Mouse (Mus musculus): ENCODE measurements at regions not wholly inside any gene's neighbourhood (a gene's known extent, or its start where the extent isn't known, plus 50 kb on each side); places are given as distances from the start of the nearest gene placed in this dataset.

DNA sequence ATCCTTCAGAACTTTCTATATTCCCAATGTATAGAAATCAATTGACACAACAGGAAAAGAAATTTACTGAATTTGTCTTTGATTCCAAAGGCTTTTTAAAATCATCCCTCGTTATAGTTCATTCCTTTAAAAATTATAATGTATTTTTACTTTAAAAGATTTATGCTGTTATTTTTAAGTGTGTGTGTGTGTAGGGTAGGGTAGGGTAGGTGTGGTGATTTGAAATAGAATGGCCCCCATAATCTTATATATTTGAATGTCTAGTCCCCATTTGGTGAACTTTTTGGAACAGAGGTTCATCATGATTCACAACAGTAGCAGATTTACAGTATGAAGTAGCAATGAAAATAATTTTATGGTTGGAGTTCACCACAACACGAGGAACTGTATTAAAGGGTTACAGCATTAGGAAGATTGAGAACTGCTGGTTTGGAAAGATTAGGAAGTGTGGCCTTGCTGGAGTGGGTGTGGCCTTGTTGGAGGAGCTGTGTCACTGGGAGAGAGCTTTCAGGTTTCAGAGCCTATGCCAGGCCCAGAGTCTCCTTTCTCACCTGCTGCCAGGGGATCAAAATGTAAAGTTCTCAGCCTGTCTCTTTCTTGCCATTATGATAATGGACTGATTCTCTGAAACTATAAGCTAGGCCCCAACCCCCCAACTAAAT lies 88.7 kb upstream of the Immp2l start:
- TF ChIP-seq POLR2A (IDR thresholded peaks at IDR 0.05; ENCODE audit: low read depth, low read length) (no peak), CTCF (conservative IDR thresholded peaks at IDR 0.05; ENCODE audit: insufficient read depth, insufficient read length, low read depth, low read length) (no peak)

All from kidney, adult 2 months (tissue).